Mouse (Mus musculus): ENCODE results near the gene Kcnk5.

GRCm38 (mm10) chr14:20223253-20223652 lies 41.6 kb upstream of the Kcnk5 start:
- TF ChIP-seq CTCF (IDR thresholded peaks at IDR 0.05 in 2 of 3, conservative IDR thresholded peaks at IDR 0.05 in 1 of 3; ENCODE audit: control insufficient read depth in 1 of 3, insufficient read depth in 1 of 3, low read depth in 2 of 3, low read length in 3 of 3, poor library complexity in 1 of 3, severe bottlenecking in 1 of 3) (no peak), GATA1 (IDR thresholded peaks at IDR 0.05; ENCODE audit: low read depth, low read length) (no peak), USF2 (IDR thresholded peaks at IDR 0.05; ENCODE audit: borderline replicate concordance in 1 of 2, insufficient read depth in 1 of 2, low read depth in 1 of 2, low read length in 2 of 2) (no peak), RAD21 (IDR thresholded peaks at IDR 0.05; ENCODE audit: low read depth, low read length) (no peak), SMC3 (IDR thresholded peaks at IDR 0.05; ENCODE audit: low read depth, low read length) (no peak), USF1 (IDR thresholded peaks at IDR 0.05; ENCODE audit: low read depth, low read length) (no peak), RCOR1 (IDR thresholded peaks at IDR 0.05; ENCODE audit: low read depth, low read length) (no peak), POLR2A (IDR thresholded peaks at IDR 0.05; ENCODE audit: control insufficient read depth in 1 of 2, insufficient read depth in 1 of 2, low read depth in 1 of 2, low read length in 2 of 2, poor library complexity in 1 of 2) (no peak), TAL1 (IDR thresholded peaks at IDR 0.05; ENCODE audit: low read length) (no peak), ELF1 (IDR thresholded peaks at IDR 0.05; ENCODE audit: low read depth, low read length) (no peak), ZNF384 (IDR thresholded peaks at IDR 0.05; ENCODE audit: low read depth, low read length) (no peak)

Data from MEL (cell line).